Mouse (Mus musculus): Measurements from ENCODE around the gene Polr3e. TPM values are rescaled to one million over a fixed set of nuclear protein-coding genes. Genes with fewer than 3 reads are reported as not detected.

Gene Polr3e
- polyA plus RNA-seq, 1 experiment from 2014 or later = 31.8 TPM

GRCm38 (mm10) chr7:120918526-120918962 is 1.0 kb downstream of the Polr3e start:
- Histone ChIP-seq H3K4me2 (ENCODE audit: low read length) (peak overlapping the region; percentile 87), H3K4me3 (replicated peaks; ENCODE audit: low read depth, low read length) (peak overlapping the region; percentile 88), H3K27me3 (ENCODE audit: insufficient read depth, low read length) (no peaks in the 10 kb centered on the region), H3K9me3 (replicated peaks; ENCODE audit: low read length) (no peaks in the 10 kb centered on the region), H3K9ac (ENCODE audit: low read depth, low read length) (peak overlapping the region; percentile 91), H3K27ac (peak overlapping the region; percentile 89; the same call in 1 of the 2 replicates), H3K4me1 (replicated peaks; ENCODE audit: insufficient read depth, low read length) (no peaks in the 10 kb centered on the region), H3K36me3 (ENCODE audit: insufficient read depth, low read length) (no peaks in the 10 kb centered on the region)
- peak; percentile 77 for DNase-seq (ENCODE audit: low spot score)
- 5% methylated on average over 10 of the region's 10 CpGs for WGBS
- ATAC-seq (replicated peaks; ENCODE audit: low FRiP score, low read depth) = peak; percentile 19; the same call in 1 of the 2 replicates
- no peak for TF ChIP-seq CTCF (IDR thresholded peaks at IDR 0.05; ENCODE audit: low read depth)

- Histone ChIP-seq H3K9ac (ENCODE audit: low read depth, low read length) (no peak overlapping the region), H3K9me3 (replicated peaks; ENCODE audit: low read length) (no peaks in the 10 kb centered on the region), H3K4me2 (ENCODE audit: low read length) (no peak overlapping the region), H3K4me3 (replicated peaks; ENCODE audit: low read depth, low read length) (no peak overlapping the region), H3K36me3 (ENCODE audit: insufficient read depth, low read length) (peaks cover 67% of the 10 kb centered on the region), H3K27me3 (ENCODE audit: insufficient read depth, low read length) (no peaks in the 10 kb centered on the region), H3K27ac (no peak overlapping the region), H3K4me1 (replicated peaks; ENCODE audit: insufficient read depth, low read length) (no peaks in the 10 kb centered on the region)
- ATAC-seq (replicated peaks; ENCODE audit: low FRiP score, low read depth) (no peak), DNase-seq (ENCODE audit: low spot score) (no peak)
- 86% methylated on average over 7 of the region's 7 CpGs for WGBS
- no peak for TF ChIP-seq CTCF (IDR thresholded peaks at IDR 0.05; ENCODE audit: low read depth)
Observed at GRCm38 (mm10) chr7:120933110-120933509, 15.6 kb downstream of the Polr3e start.

- Histone ChIP-seq H3K27me3 (ENCODE audit: insufficient read depth, low read length) (no peaks in the 10 kb centered on the region), H3K27ac (no peak overlapping the region), H3K9ac (ENCODE audit: low read depth, low read length) (no peak overlapping the region), H3K4me2 (ENCODE audit: low read length) (no peak overlapping the region), H3K4me3 (replicated peaks; ENCODE audit: low read depth, low read length) (no peak overlapping the region), H3K4me1 (replicated peaks; ENCODE audit: insufficient read depth, low read length) (no peaks in the 10 kb centered on the region), H3K9me3 (replicated peaks; ENCODE audit: low read length) (no peaks in the 10 kb centered on the region), H3K36me3 (ENCODE audit: insufficient read depth, low read length) (peaks cover 67% of the 10 kb centered on the region)
- no peak for TF ChIP-seq CTCF (IDR thresholded peaks at IDR 0.05; ENCODE audit: low read depth)
- DNase-seq (ENCODE audit: low spot score) (no peak), ATAC-seq (replicated peaks; ENCODE audit: low FRiP score, low read depth) (no peak)
- WGBS = 85% methylated on average over 4 of the region's 5 CpGs
Observed at GRCm38 (mm10) chr7:120933680-120934195, 16.2 kb downstream of the Polr3e start.

- ATAC-seq (replicated peaks; ENCODE audit: low FRiP score, low read depth) (peak; percentile 74; the same call in 1 of the 2 replicates), DNase-seq (ENCODE audit: low spot score) (peak; percentile 88)
- Histone ChIP-seq H3K27me3 (ENCODE audit: insufficient read depth, low read length) (no peaks in the 10 kb centered on the region), H3K4me1 (replicated peaks; ENCODE audit: insufficient read depth, low read length) (no peaks in the 10 kb centered on the region), H3K4me3 (replicated peaks; ENCODE audit: low read depth, low read length) (no peak overlapping the region), H3K36me3 (ENCODE audit: insufficient read depth, low read length) (peaks cover 68% of the 10 kb centered on the region), H3K27ac (no peak overlapping the region), H3K9ac (ENCODE audit: low read depth, low read length) (no peak overlapping the region), H3K9me3 (replicated peaks; ENCODE audit: low read length) (no peaks in the 10 kb centered on the region), H3K4me2 (ENCODE audit: low read length) (no peak overlapping the region)
- TF ChIP-seq CTCF (IDR thresholded peaks at IDR 0.05; ENCODE audit: low read depth) = peak; percentile 89
- whole genome bisulfite sequencing = 39% methylated on average over 5 of the region's 5 CpGs
Observed at GRCm38 (mm10) chr7:120934716-120935115, 17.2 kb downstream of the Polr3e start.

GRCm38 (mm10) chr7:120936522-120936921 is 19.0 kb downstream of the Polr3e start:
- Histone ChIP-seq H3K4me1 (replicated peaks; ENCODE audit: insufficient read depth, low read length) (no peaks in the 10 kb centered on the region), H3K4me3 (replicated peaks; ENCODE audit: low read depth, low read length) (no peak overlapping the region), H3K9ac (ENCODE audit: low read depth, low read length) (no peak overlapping the region), H3K9me3 (replicated peaks; ENCODE audit: low read length) (no peaks in the 10 kb centered on the region), H3K27me3 (ENCODE audit: insufficient read depth, low read length) (no peaks in the 10 kb centered on the region), H3K36me3 (ENCODE audit: insufficient read depth, low read length) (peaks cover 61% of the 10 kb centered on the region), H3K4me2 (ENCODE audit: low read length) (no peak overlapping the region), H3K27ac (no peak overlapping the region)
- no peak for TF ChIP-seq CTCF (IDR thresholded peaks at IDR 0.05; ENCODE audit: low read depth)
- DNase-seq (ENCODE audit: low spot score) = no peak
- ATAC-seq (replicated peaks; ENCODE audit: low FRiP score, low read depth) = no peak
- WGBS = 86% methylated on average over 4 of the region's 4 CpGs

- no peak overlapping the region for H3K4me3 ChIP-seq (replicated peaks; ENCODE audit: low read depth, low read length)
- ATAC-seq (replicated peaks; ENCODE audit: low FRiP score, low read depth) = no peak
- no peak for DNase-seq (ENCODE audit: low spot score)
- H3K36me3 ChIP-seq (ENCODE audit: insufficient read depth, low read length) = peaks cover 55% of the 10 kb centered on the region
- H3K4me1 ChIP-seq (replicated peaks; ENCODE audit: insufficient read depth, low read length) = no peaks in the 10 kb centered on the region
- H3K27ac ChIP-seq = no peak overlapping the region
- H3K9ac ChIP-seq (ENCODE audit: low read depth, low read length) = no peak overlapping the region
- WGBS = 81% methylated on average over 9 of the region's 9 CpGs
- H3K9me3 ChIP-seq (replicated peaks; ENCODE audit: low read length) = no peaks in the 10 kb centered on the region
- H3K4me2 ChIP-seq (ENCODE audit: low read length) = no peak overlapping the region
- no peaks in the 10 kb centered on the region for H3K27me3 ChIP-seq (ENCODE audit: insufficient read depth, low read length)
- TF ChIP-seq CTCF (IDR thresholded peaks at IDR 0.05; ENCODE audit: low read depth) = no peak
Observed at GRCm38 (mm10) chr7:120938206-120938605, 20.7 kb downstream of the Polr3e start.

GRCm38 (mm10) chr7:120940343-120940742 is 22.8 kb downstream of the Polr3e start:
- Histone ChIP-seq H3K4me3 (replicated peaks; ENCODE audit: low read depth, low read length) (no peak overlapping the region), H3K4me1 (replicated peaks; ENCODE audit: insufficient read depth, low read length) (no peaks in the 10 kb centered on the region), H3K9me3 (replicated peaks; ENCODE audit: low read length) (no peaks in the 10 kb centered on the region), H3K36me3 (ENCODE audit: insufficient read depth, low read length) (peaks cover 55% of the 10 kb centered on the region), H3K27me3 (ENCODE audit: insufficient read depth, low read length) (no peaks in the 10 kb centered on the region), H3K4me2 (ENCODE audit: low read length) (no peak overlapping the region), H3K27ac (no peak overlapping the region), H3K9ac (ENCODE audit: low read depth, low read length) (no peak overlapping the region)
- DNase-seq (ENCODE audit: low spot score) (no peak), ATAC-seq (replicated peaks; ENCODE audit: low FRiP score, low read depth) (no peak)
- no peak for TF ChIP-seq CTCF (IDR thresholded peaks at IDR 0.05; ENCODE audit: low read depth)
- WGBS = 90% methylated on average over 12 of the region's 12 CpGs

Data from kidney, postnatal 0 days (tissue).